Mouse (Mus musculus) right cerebral cortex, postnatal 4 days (tissue): ENCODE results near the gene Elfn1.
A peak's percentile ranks its signal among the peaks of the same experiment; 100 is the strongest.

Source experiments
- DNase-seq: peaks from one replicate; pipeline ENCODE4 v3.0.0-alpha.2; 2022

Gene Elfn1

DNA sequence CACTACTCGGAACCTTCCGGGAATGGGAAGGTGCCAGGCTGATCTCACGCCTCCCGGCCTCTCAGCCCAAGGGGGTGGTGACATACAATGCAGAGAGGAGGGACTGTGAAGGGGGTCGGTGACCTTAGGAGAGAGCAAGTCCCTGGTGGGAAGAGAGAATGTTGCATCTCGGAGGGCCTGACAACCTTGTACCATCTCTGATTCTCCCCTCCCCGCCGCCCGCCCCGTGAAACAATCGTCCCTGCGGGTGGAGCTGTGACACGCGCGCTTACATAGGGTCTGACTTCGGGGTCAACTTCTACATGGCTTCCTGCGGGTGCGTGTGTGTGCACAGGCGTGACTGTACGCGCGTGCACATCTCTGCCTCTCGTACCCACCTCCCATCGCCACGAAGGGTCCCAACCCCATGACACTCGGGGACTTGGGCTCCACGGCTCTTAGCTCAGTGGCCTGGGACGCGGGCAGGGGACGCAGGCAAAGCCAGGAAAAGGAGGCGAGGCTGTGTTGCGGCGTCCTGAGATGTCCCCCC lies at the start of gene Elfn1:
Elfn1 (plus strand) TSS at position 230 of the 529 bp plus-strand sequence.
- no peak for DNase-seq

DNA sequence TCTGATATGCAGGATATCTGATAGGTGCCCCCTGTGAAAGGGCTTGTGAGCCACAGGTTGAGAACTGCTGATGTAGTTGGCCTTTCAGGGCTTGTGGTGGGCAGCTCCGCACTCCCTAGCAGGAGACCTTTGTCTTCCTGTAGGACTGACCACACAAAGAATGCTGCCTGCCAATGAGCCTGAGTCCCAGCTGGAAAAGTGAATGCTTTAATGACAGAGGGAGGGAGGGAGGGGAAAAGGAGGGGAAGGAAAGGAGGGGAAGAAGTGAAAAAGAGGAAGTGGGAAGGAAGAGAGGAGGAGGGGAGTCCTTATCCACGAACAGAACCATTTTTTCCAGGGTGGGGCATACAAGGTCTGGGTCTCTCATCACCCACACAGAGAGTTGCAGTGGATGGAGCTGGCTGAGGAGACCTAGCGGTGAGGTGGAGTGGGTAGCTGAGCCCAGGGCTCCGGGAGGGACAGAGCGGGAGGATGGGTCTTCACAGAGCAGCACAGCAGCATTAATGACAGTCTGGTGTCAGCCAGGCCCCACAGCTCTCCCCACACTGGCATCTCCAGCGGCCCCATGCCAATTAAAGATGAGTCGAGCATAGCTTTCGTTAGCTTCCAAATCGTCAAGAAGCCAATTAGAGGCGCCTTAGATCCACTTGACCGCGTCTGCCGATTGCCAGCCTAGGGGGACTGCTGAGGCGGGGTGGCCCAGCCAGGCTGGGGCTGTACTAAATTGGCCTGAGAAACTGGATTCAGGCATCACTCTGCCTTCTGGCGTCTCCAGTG lies 47.2 kb upstream of the Elfn1 start:
- no peak for DNase-seq

DNA sequence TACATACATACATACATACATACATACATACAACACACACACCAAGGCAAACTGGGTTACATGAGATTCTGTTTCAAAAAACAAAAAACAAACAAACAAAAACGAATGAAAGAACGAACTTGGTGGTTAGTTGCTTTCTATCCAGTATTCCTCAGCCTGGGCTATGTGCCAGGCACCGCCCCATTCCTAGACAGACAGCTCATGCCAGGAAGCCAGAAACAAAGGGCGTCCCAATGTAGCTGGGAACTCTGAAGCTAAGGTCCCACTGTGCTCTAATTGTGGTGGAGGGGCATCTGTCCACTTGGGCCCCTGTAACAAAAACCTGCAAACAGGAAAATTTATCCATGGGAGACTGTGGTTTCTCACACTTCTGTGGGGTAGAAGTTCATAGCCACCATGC lies 45.0 kb upstream of the Elfn1 start:
- peak; percentile 66 for DNase-seq

GRCm38 (mm10) chr5:139870886-139871285 lies 36.9 kb upstream of the Elfn1 start:
- no peak for DNase-seq

DNA sequence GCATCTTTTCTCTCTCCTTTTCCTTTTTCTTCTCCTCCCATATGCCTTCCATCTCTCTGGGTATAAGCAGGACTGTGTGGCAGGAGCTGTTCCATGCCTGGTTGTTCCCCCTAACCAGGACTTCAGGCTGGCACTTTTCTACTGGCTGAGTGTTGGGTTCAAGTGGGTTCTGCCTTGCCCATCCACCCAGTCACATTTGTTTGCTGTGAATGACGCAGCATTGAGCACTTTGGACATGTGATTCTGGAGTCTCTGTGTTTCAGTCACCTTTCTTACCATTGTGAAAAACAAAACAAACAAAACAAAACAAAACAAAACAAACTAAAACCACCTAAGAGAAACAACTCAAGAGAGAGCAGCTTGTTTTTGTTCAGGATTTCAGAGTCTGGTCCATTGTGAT lies 36.2 kb upstream of the Elfn1 start:
- DNase-seq = no peak

GRCm38 (mm10) chr5:139877563-139877962 lies 30.2 kb upstream of the Elfn1 start:
- no peak for DNase-seq

DNA sequence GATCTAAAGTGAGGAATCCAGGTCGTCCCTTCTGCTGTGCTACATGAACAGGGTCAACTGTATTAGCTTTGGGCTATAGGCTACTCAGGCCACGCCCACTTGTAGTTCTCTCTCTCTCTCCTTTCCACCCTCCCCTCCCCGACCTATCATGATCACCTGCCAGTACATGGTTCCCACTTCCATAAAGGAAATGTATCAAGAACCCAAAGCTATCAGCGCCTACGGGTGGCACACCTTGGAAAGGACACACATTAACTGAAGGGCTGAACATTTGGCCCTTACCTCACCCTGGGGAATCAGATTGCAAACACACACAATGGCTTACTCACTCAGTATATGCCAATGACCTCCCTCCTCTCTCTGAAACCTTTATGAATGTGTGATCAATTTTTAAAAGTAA lies 28.0 kb upstream of the Elfn1 start:
- DNase-seq = no peak

DNA sequence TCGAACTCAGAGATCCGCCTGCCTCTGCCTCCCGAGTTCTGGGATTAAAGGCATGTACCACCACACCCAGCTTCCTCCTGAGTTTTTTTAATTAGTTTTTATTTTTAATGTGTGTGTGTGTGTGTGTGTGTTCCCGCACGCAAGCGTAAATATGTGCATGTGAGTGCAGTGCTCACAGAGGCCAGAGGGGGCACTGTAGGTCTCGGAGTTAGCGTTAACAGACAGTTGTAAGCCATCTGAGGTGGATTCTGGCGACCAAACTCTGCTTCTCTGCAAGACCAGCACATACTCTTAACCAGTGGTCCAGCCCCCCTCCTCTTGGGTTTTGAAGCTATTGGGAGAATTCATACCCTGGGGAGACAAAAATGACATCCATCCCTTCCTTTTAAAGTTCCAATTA lies 26.6 kb upstream of the Elfn1 start:
- DNase-seq = no peak

GRCm38 (mm10) chr5:139888624-139889023 lies 19.1 kb upstream of the Elfn1 start:
- no peak for DNase-seq

DNA sequence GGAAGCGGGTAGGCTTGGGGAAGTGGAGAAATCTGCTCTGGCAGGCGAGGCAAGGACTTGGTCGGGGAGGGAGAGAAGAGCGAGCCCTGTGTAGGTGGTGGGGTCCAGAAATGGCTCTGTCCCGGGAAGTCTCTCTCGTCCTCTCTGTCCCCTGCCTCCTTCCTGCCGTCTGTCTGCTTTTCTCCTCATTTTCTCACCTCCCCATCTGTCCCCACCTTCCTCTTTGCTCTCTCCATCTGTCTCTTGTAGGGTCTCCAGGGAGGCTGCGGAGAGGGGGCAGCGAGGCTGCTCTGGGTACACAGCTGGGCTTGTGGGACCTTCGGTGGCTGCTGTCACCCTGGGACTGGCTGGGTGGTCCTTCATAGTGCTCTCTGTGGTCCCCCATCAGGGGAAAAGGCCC lies 18.4 kb upstream of the Elfn1 start:
- DNase-seq = no peak

- no peak for DNase-seq
These were observed 15.3 kb upstream of the Elfn1 start for GRCm38 (mm10) chr5:139892326-139892994.

- no peak for DNase-seq
These were observed 14.8 kb upstream of the Elfn1 start for GRCm38 (mm10) chr5:139892995-139893345.

DNA sequence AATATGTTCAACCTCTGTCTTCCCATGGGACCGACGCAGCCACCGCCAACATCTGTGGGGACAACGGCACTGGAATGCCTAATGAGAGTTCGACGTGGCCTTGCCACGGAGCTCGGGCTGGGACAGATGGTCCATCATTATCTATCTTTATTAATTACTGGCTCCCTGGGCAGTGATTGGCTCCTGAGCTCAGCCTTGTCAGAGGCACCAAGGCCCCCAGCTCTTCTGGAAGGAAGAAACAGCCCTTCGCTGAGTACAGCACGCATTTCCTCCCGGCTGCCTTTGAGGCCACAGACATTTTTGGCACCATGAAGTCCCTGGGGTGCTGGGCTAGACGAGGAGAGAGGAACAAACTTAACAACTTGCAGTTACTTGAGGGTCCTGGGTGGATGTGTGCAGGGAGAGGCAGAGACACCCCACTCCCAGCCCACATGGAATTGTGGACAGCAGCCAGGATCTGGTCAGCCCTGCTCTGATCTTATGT lies 13.7 kb upstream of the Elfn1 start:
- DNase-seq = no peak

- DNase-seq = no peak
These were observed 8.7 kb upstream of the Elfn1 start for GRCm38 (mm10) chr5:139899044-139899443.

DNA sequence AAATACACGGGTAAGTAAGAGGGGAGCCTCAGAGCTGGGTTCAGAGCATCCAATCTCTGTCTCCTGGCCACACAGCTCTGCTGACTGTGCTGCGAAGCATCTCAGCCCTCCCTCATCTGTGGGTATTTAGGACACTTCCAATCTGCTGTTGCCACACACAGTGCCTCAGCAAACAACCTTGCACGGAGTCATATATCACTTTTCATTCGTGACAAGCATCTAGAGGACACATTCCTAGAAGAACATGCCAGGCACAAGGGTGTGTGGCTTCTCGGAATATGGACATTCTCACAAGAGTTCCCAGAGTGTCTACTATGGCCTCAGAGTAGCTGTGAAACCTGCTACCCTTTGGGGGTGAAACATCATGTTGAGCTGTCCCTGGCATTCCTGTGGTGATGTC lies 2.6 kb upstream of the Elfn1 start:
- DNase-seq = no peak

GRCm38 (mm10) chr5:139906507-139906906 lies 1.2 kb upstream of the Elfn1 start:
- no peak for DNase-seq

- peak; percentile 81 for DNase-seq
These were observed 502 bp upstream of the Elfn1 start for GRCm38 (mm10) chr5:139907241-139907640.

- peak; percentile 41 for DNase-seq
These were observed 584 bp downstream of the Elfn1 start for GRCm38 (mm10) chr5:139908243-139908810.

GRCm38 (mm10) chr5:139908811-139909627 lies 1.3 kb downstream of the Elfn1 start:
- DNase-seq = peak; percentile 39

DNA sequence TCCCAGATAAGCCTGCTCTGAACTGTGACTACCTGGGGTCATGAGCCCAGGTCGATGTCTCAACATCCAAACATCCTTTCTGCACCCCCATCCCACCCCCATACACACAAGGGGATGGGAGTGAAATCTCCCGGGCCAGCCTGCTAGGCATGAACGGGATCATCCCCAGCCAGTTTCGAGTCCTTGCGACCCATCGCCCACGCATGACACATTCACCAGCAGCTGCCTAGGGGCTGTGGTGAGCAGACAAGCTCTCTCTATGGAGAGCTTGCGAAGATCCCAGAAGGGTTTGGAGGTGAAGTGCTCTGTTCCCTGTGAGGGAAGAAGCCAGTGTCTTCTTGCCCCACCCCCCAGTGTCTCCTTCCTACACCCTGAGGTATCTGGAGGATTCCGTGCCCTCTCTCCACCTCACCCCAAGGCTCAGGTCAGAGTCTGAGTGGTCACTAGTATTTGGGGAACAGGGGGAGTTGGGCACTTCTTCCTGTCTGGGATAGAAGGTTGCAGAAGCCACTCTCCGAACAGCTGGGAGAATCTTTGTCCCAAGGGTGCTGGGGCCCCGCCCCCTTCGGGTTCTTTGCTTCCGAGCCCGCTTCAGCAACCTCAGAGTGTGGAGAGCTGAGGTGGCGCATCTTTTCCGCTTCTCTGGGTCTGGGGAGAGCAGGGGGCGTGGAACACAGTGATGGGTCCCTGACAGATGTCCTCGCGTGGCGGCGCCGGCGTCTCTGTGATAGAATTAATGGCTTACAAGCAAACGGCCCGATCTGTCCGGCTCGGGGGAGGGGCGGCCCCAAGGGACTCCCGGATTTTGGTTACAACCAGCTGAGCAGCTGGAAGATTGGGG lies 2.2 kb downstream of the Elfn1 start:
- DNase-seq = peak; percentile 39

- DNase-seq = no peak
These were observed 3.1 kb downstream of the Elfn1 start for GRCm38 (mm10) chr5:139910755-139911300.

DNA sequence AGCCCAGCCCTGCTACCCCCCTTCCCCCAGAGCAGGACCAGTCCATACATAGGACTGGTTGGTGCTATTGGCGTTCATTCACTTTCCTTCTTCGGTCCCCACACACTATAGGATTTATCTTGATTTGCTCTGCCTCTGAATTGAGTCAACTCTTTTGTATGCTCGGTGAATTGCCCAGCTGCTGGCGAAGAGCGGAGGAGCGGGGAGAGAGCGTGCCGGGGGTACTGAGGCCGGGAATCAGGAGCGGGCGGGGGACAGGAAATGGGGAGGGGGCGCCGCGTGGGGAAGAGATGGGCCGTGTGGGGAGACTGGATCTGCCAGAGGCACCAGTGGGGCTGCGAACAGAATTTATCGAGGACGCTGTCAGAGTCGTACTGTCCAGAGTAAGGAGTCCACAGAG lies 3.8 kb downstream of the Elfn1 start:
- peak; percentile 34 for DNase-seq
